Mouse (Mus musculus): ENCODE measurements at regions not wholly inside any gene's neighbourhood (a gene's known extent, or its start where the extent isn't known, plus 50 kb on each side); places are given as distances from the start of the nearest gene placed in this dataset.

DNA sequence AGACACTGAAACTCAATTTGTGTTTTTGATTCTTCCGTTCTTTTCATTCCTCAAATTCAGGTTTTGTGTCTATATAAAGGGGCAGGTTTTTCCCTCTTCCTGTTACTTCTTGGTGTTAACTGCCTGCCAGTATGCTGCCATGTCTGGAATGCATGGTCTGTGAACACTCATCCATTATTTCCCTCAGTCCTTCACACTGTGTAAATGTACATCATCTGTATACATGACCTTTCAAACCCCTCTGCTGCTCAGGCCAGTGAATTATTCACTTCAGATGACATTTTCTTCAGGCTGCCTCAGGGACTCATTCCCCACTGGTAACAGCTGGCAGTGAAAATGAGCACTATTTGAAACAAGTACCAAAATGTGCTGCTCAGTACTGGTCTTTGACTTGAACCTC lies 512.0 kb upstream of the Atxn7l3b start:
- Histone ChIP-seq H3K4me1 (ENCODE audit: control insufficient read depth, insufficient read depth, low read length) (no peaks in the 10 kb centered on the region), H3K27ac (ENCODE audit: low read depth, low read length) (no peak overlapping the region), H3K27me3 (ENCODE audit: control insufficient read depth, insufficient read depth, low read length) (no peaks in the 10 kb centered on the region), H3K9me3 (ENCODE audit: control insufficient read depth, low read length) (no peaks in the 10 kb centered on the region), H3K4me2 (no peak overlapping the region), H3K9ac (ENCODE audit: low read length) (no peak overlapping the region), H3K4me3 (ENCODE audit: low read depth, low read length) (no peak overlapping the region), H3K36me3 (ENCODE audit: control insufficient read depth, insufficient read depth, low read length) (no peaks in the 10 kb centered on the region)
- no peak for DNase-seq (ENCODE audit: low spot score, missing footprints)
- 94% methylated on average over 1 of the region's 1 CpGs for WGBS
- ATAC-seq (ENCODE audit: low FRiP score): 0 out of 2 replicates have a peak, but pooled peaks have one; percentile 30

GRCm38 (mm10) chr10:113431155-113431554 lies 502.4 kb upstream of the Atxn7l3b start:
- Histone ChIP-seq H3K27ac (ENCODE audit: low read depth, low read length) (no peak overlapping the region), H3K27me3 (ENCODE audit: control insufficient read depth, insufficient read depth, low read length) (no peaks in the 10 kb centered on the region), H3K4me2 (no peak overlapping the region), H3K4me1 (ENCODE audit: control insufficient read depth, insufficient read depth, low read length) (no peaks in the 10 kb centered on the region), H3K36me3 (ENCODE audit: control insufficient read depth, insufficient read depth, low read length) (no peaks in the 10 kb centered on the region), H3K9ac (ENCODE audit: low read length) (no peak overlapping the region), H3K4me3 (ENCODE audit: low read depth, low read length) (no peak overlapping the region), H3K9me3 (ENCODE audit: control insufficient read depth, low read length) (no peaks in the 10 kb centered on the region)
- DNase-seq (ENCODE audit: low spot score, missing footprints) (peak; percentile 41), ATAC-seq (ENCODE audit: low FRiP score) (no peak)
- WGBS: 84% methylated on average over 5 of the region's 5 CpGs

GRCm38 (mm10) chr10:113411250-113411813 lies 482.5 kb upstream of the Atxn7l3b start:
- no peak overlapping the region for H3K4me3 ChIP-seq (ENCODE audit: low read depth, low read length)
- 94% methylated on average over 2 of the region's 2 CpGs for WGBS
- no peaks in the 10 kb centered on the region for H3K4me1 ChIP-seq (ENCODE audit: control insufficient read depth, insufficient read depth, low read length)
- H3K36me3 ChIP-seq (ENCODE audit: control insufficient read depth, insufficient read depth, low read length): no peaks in the 10 kb centered on the region
- ATAC-seq (ENCODE audit: low FRiP score) (no peak), DNase-seq (ENCODE audit: low spot score, missing footprints) (no peak)
- H3K9ac ChIP-seq (ENCODE audit: low read length): no peak overlapping the region
- H3K9me3 ChIP-seq (ENCODE audit: control insufficient read depth, low read length): no peaks in the 10 kb centered on the region
- no peak overlapping the region for H3K27ac ChIP-seq (ENCODE audit: low read depth, low read length)
- H3K27me3 ChIP-seq (ENCODE audit: control insufficient read depth, insufficient read depth, low read length): no peaks in the 10 kb centered on the region
- no peak overlapping the region for H3K4me2 ChIP-seq

GRCm38 (mm10) chr10:113390579-113390978 lies 461.8 kb upstream of the Atxn7l3b start:
- WGBS: 93% methylated on average over 3 of the region's 3 CpGs
- Histone ChIP-seq H3K27me3 (ENCODE audit: control insufficient read depth, insufficient read depth, low read length) (no peaks in the 10 kb centered on the region), H3K9me3 (ENCODE audit: control insufficient read depth, low read length) (no peaks in the 10 kb centered on the region), H3K27ac (ENCODE audit: low read depth, low read length) (no peak overlapping the region), H3K9ac (ENCODE audit: low read length) (no peak overlapping the region), H3K4me2 (no peak overlapping the region), H3K4me3 (ENCODE audit: low read depth, low read length) (no peak overlapping the region), H3K36me3 (ENCODE audit: control insufficient read depth, insufficient read depth, low read length) (no peaks in the 10 kb centered on the region), H3K4me1 (ENCODE audit: control insufficient read depth, insufficient read depth, low read length) (no peaks in the 10 kb centered on the region)
- ATAC-seq (ENCODE audit: low FRiP score) (no peak), DNase-seq (ENCODE audit: low spot score, missing footprints) (no peak)

- DNase-seq (ENCODE audit: low spot score, missing footprints) (no peak), ATAC-seq (ENCODE audit: low FRiP score) (no peak)
- H3K27ac ChIP-seq (ENCODE audit: low read depth, low read length): no peak overlapping the region
- no peaks in the 10 kb centered on the region for H3K27me3 ChIP-seq (ENCODE audit: control insufficient read depth, insufficient read depth, low read length)
- H3K4me3 ChIP-seq (ENCODE audit: low read depth, low read length): no peak overlapping the region
- no peak overlapping the region for H3K4me2 ChIP-seq
- no peak overlapping the region for H3K9ac ChIP-seq (ENCODE audit: low read length)
- no peaks in the 10 kb centered on the region for H3K4me1 ChIP-seq (ENCODE audit: control insufficient read depth, insufficient read depth, low read length)
- 87% methylated on average over 6 of the region's 6 CpGs for WGBS
- no peaks in the 10 kb centered on the region for H3K36me3 ChIP-seq (ENCODE audit: control insufficient read depth, insufficient read depth, low read length)
- H3K9me3 ChIP-seq (ENCODE audit: control insufficient read depth, low read length): no peaks in the 10 kb centered on the region
Measured at GRCm38 (mm10) chr10:113369232-113369631, 440.4 kb upstream of the Atxn7l3b start.

- Histone ChIP-seq H3K9me3 (ENCODE audit: control insufficient read depth, low read length) (no peaks in the 10 kb centered on the region), H3K4me1 (ENCODE audit: control insufficient read depth, insufficient read depth, low read length) (no peaks in the 10 kb centered on the region), H3K27me3 (ENCODE audit: control insufficient read depth, insufficient read depth, low read length) (no peaks in the 10 kb centered on the region), H3K4me3 (ENCODE audit: low read depth, low read length) (no peak overlapping the region), H3K9ac (ENCODE audit: low read length) (no peak overlapping the region), H3K4me2 (no peak overlapping the region), H3K36me3 (ENCODE audit: control insufficient read depth, insufficient read depth, low read length) (no peaks in the 10 kb centered on the region), H3K27ac (ENCODE audit: low read depth, low read length) (no peak overlapping the region)
- WGBS: 72% methylated on average over 2 of the region's 2 CpGs
- ATAC-seq (ENCODE audit: low FRiP score) (no peak), DNase-seq (ENCODE audit: low spot score, missing footprints) (no peak)
Measured at GRCm38 (mm10) chr10:113346199-113346598, 417.4 kb upstream of the Atxn7l3b start.
